Mouse (Mus musculus): Measurements from ENCODE around the gene Emc7. TPM values are rescaled to one million over a fixed set of nuclear protein-coding genes. Genes with fewer than 3 reads are reported as not detected.

Emc7 gene
- polyA plus RNA-seq, 3 experiments from 2014 or later, result 12.9 to 18.2 (median 13.3) TPM

DNA sequence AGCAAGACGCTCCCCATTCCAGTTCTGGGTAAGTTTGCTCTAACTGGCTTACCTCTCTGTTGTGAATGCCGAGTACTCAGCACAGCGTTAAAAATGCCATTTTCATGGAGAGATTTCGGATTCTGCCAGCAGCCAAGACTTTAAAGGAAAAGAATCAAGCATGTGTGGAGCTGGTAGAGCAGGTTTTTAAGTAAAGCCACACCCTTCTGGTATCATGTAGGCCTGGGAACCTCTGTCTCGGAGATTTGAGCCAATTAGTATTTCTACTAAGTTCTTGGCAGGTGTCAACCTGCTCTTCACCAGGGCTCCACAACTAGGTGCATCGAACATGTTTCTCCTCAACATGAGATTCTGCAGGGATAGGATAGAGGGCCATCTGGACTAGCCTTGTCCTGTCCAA lies 21.8 kb downstream of the Emc7 start:
- ATAC-seq, result no peak

DNA sequence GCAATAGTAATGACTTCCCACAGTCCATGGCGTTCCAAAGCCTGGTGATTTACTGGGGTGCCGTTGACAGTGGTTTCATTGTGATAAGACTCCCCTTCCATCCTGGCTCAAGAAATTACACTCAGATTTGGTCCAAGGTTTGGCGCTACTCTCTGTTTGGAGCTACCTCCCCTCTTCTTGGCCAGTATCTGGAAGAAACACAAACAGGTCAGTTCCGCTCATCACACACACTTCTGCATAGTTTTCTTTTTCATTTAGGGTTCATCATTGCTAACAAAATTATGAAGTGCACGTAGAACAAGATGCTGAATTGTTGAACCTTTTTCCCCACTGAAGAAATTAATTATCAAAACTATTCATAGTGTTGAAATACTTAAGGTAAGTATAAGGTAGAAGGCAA lies 25.9 kb downstream of the Emc7 start, which contains the start of gene Chrm5:
Gene Chrm5, minus strand, starts transcription at position 101 of the 400 bp plus-strand sequence.
- no peak for ATAC-seq

DNA sequence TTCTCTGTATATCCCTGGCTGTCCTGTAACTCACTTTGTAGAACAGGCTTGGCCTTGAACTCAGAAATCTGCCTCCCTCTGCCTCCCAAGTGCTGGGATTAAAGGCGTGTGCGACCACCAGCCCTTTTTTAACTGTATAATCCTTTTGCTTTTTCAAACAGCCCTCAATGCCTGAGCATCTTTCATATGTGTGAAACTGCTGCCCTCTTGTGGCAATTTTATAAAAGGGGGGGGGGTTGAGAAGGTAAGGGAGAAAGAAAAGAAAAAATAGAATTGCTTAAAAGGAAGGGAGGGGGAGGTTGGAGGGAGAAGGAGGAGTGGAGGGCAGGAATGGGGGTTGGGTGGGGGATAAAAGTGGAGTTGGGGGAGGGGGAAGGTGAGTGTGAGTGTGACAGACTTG lies 26.8 kb downstream of the Emc7 start:
- ATAC-seq, result peak; percentile 78

DNA sequence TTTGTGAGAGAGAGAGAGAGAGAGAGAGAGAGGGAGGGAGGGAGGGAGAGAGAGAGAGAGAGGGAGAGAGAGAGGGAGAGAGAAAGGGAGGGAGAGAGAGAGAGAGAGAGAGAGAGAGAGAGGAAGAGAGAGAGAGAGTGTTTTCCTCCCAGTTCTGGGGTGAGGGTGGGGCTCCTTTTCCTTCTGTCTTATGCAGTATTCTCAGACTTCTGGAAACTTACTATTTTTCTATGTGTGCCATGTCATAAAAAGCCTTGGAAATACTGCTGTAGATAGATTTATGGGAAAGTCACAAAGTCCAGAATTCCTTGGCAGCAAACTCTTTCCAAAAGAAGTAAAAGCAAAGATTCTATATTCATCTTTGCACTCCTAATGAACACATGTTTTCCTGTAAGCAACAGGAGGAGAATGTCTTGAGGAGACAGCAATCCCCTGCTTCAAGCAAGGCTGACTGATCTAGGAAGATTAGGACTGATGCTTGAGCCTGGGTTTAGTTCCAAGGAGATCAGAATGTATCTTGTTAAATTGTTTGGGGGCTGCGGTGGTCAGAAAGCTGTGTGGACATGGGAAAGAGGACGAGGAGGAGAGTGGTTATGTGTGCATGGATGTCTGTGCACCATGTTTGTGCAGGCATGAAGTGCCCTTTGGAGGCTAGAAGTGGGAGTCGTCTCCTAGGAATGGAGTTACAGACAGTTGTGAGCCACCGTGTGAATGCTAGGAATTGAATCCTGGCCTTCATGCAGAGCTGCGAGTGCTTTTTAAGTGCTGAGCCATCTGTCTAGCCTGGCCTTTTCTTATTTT lies 27.9 kb downstream of the Emc7 start:
- ATAC-seq, result no peak

DNA sequence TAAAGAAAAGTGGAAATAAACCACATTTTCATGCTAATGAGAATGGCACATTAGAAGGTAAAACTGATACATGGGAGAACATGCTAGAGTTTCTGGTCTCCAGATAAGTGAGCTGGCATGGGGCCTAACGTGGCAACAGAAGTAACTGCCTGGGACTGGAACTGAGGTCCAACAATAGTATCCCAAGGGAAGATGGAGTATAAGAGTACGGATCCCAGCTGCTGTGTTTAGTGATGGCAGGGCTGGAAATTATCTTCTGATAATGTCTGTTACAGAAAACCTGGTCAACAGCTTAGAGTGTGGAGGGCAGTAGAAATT lies 28.5 kb downstream of the Emc7 start:
- ATAC-seq, result no peak

DNA sequence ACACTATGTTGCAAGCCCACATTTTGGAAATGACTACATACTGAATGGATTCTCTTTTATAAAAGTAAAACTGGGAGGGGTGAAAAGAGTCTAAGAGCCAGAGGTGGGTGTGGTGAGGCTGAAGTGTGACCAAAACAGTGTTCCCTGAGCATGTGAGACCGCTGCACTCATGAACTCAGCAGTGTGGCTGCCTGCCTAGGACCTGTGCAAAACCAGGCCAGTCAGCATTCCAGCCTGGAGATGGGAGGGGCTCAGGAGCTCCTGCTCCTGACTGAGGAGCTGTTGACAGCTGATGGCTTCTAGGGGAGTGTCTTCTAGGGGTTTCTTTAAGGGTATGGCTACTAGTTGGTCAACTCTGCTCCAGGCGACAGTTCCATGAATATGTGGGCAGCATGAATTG lies 30.1 kb downstream of the Emc7 start:
- ATAC-seq, result no peak

DNA sequence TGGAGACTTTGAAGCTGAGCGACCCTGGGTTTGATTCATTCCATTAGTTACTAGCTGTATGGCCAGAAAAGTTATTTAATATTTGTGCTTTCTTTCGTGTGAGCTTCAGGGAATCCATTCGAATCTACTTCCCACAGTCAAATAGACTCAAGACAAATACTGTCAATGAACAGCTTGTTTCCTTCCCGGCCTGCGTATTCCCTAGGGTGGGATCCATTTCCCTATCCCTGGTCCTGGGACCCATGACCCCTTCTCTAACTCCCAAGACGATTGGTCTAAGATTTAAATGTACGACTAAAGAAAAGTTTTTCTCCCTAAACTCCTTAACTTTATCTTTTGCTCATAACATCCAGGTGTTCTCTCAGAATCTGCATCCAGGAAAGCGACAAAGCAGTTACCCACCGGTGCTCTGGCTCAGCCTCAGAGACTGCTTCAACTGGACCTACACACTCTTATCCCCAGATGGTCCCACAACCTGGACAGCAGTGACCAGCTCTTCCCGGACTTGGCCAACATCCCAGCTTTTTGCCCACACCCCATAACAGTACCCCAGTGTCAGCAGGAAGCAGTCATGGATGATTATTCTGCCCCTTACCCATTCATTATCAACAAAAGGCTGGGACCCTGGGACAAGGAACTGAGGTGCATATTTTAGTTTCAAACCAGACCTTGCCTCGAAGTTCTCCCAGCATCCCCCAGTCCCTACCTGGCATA lies 35.8 kb downstream of the Emc7 start:
- no peak for ATAC-seq

DNA sequence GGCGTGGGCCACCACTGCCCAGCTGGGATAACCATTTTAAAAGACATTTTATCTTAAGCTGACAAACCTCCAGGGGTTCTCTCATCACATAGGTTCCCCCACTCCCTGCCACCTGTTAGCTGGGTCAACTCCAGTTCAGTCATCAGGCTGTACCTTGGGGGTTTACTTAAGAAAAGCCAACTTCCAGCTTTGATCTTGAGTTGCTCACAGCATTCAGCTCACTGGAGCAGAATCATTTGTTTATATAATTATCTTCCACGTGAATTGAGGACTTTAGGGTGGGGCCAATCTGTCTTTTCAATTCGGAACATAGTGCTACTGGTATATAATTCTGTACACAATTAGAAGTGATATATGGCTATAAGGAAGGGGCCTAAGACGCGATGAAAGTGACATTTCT lies 36.8 kb downstream of the Emc7 start:
- ATAC-seq, result no peak

DNA sequence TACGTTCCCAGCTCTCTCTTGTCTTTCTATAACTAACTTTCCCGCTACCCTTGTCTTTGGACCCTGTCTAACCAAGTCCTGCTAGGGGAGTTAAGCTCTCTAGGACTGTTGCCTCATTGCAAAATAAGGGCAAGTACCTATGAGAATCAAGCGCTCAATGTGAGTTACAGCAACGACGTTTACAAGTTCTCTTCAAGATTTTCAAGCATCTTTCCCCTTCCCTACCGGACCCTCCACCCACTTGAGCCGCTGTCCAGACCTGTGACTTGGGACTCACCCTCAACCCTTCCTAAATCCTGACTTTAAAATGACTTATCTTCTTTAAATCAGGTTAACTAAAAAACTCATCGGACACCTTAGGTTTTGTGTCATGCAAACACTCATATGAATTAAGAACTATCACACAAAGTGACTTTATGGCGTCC lies 37.6 kb downstream of the Emc7 start:
- ATAC-seq, result peak; percentile 33

DNA sequence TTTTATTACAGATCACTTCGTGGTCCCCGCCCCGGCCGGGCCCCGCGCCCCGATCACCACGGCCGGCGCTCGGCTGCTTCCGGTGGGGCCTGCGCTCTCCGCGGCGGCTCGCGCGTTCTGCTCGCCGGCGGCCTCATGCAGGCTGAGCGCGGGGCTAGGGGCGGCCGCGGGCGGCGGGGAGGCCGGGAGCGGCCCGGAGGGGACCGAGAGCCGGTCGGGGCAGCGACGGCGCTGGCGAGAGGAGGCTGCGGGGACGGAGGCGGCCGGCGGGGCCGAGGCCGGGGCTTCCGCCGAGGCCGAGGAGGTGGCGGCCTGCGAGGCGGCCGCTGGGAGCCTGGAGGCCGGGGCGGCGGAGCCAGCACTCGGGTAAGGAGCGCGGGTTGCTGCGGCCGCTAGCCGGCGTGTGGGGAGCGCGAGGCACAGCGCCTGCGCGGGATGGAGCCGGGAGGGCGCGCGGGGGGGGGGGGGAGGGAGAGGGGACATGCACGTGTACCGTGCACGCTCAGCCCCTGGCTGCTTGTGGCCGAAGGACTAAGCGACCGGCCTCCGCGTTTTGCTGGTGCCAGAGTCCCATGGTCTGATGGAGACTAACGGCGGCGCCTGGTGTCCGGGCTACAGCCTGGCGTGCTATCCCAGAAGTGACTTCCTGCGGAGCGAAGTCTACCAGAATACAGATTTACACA lies 38.2 kb downstream of the Emc7 start, which contains the start of gene Aven:
Gene Aven, plus strand, starts transcription at position 109 of the 683 bp plus-strand sequence.
- peak; percentile 69 for ATAC-seq

DNA sequence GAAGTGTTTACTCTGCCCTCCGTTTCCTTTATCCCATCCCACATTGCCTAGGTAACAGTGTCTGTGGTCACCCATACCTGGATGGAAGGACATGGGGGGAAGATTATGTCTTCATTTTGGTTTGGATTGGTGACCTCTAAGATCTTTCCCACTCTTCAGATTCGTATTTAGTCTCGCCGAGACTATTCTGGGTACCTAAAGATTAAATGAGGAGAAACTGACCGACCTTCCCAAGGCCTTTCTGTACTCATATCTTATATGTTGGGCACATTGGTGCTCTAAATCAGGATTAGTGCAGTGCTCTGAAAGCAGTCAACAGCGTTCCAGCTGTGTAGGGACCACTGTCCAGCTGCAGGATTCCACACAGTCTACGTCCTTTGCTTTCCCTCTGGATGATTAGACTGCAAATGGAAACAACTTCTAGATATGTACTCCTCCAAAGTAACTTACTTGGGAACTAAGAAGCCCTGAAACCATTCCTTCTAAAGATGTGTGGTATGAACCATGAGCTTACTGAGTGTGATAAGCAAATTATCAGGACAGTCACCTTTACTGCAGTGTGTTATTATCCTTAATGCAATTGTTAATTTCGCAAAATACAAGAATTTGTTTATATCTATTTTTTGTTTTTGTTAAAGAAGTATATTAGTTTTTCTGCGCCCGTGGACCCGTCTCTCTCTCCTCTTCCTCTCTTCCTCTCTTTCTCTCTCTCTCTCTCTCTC lies 38.9 kb downstream of the Emc7 start:
- ATAC-seq, result peak; percentile 10

DNA sequence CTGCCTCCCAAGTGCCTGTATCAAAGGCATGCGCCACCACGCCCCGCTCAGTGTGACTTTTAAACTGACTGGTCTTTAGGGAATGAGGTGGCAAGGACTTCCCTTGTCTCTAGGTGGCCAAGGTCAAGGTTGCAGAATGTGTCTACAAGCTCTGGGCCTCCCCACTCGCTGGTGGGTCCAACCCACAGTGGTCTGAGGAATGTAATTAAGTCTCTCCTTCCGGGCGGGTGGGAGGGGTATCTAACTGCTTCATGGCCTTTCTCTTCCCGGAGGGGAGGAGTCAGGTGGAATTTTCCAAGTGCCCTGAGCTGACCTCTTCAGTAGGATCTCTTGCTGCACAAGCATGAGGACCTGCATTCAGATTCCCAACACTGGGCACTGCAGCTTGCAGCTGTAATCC lies 43.1 kb downstream of the Emc7 start:
- no peak for ATAC-seq

DNA sequence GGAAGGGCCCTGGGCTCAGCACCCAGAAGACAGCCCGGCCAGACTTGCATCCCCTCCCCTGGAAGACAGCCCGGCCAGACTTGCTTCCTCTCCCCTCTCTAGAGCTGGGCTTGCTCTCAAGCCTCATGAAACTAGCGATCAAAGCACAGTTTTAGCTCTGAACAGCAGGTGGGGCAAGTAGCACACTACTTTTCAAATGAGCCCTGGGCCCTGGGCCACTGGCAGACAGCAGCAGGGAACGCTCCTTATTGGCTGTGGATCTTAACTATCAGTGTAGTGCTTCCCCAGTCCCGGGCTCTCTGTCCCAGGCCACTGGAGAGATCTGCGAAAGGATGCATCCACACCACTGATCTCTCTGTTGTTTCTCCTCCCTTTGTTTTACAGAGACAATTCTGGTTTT lies 46.4 kb downstream of the Emc7 start:
- peak; percentile 96 for ATAC-seq

DNA sequence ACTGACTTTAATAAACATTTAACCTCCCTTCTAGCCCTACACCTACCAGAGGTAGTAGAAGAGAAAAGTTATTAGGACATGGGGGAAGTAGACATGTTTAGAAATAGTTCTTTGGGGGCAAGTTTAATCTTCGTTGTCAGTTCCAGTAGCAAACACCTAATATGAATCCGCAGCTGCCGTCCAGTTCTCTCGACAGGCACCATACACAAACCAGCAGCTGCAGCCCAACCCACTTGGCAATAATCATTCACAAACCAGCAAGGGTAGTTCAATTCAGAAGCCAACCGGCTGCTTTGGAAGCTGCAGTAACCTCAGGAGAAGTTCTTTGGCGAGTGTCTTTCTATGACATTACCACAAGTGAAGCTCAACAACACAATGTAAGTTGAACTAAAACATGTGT lies 49.2 kb downstream of the Emc7 start:
- no peak for ATAC-seq

DNA sequence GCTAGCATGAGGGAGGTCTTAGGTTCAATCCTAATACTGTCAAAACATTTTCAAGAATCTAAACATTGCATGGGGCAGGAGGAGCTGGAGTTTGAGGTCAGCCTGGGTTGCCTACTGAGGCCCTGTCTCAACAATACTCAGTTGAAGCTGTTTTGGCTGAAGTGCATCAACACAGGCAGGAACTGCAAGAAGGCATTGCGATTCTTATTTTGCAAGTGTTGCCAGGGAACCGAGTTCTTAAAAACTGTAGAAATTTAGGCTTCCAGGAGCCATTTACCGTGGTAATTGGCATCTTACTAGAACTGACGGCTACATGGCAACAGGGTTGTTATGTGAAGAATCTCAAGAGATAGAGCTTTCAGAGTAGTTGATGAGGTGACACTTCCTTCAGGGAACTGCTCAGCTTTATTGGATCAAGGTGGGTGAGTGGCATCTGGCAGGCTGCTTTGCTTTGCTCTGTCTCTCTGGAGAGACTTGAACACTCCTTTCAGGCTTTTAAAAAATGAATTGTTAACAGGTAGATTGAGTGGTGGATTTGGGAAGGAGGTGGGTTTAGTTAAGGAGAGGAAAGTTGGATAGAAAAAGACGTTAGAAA lies 52.1 kb downstream of the Emc7 start:
- ATAC-seq, result no peak

DNA sequence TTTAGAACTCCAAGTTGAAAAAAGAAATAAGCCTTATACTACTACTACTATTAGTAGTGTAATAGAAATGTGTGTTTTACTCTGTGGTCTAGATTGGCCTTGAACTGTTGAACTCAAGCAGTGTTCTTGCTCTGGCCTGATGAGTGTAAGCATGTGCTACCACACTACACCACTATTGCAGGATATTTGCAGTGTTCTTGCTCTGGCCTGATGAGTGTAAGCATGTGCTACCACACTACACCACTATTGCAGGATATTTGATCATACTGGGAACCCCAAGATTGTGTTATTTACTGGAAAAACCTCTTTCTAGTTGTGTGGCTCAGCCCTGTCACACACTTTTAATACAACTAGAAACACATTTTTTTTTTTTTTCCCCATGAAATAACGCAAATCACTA lies 52.6 kb downstream of the Emc7 start:
- peak; percentile 60 for ATAC-seq

DNA sequence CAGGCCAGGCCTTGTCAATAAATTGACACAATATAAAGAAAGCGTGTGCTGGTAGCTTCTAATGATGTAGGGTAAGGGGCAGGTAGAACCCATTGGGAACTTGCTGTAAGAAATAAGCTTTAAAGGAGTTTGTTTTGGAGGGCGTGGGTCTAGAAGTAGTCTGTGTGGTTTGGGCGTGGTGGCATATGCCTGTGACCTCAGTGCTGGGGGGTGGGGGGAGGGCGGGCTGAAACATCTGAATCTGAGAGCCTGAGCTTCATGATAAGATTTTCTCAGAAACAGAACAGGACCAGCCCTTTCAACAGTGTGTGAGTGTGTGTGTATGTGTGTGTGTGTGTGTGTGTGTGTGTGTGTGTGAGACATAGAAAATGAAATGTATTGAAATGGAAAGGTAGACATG lies 55.3 kb downstream of the Emc7 start:
- peak; percentile 78 for ATAC-seq

DNA sequence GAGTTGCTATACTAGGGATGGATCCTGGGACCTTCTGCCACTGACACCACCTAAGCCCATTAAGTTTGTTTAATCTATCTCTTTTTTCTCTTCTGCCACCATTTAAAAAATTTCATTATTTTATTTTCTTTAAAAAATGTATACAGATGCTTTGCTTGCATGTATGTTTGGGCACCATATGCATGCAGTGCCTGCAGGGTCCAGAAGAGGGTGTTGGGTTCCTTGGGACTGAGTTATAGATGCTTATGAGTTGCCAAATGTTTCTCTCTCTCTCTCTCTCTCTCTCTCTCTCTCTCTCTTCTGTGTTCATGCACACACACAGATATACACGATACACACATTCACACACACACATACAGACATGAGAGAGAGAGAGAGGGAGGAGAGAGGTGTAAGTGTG lies 58.2 kb downstream of the Emc7 start:
- ATAC-seq, result peak; percentile 30

DNA sequence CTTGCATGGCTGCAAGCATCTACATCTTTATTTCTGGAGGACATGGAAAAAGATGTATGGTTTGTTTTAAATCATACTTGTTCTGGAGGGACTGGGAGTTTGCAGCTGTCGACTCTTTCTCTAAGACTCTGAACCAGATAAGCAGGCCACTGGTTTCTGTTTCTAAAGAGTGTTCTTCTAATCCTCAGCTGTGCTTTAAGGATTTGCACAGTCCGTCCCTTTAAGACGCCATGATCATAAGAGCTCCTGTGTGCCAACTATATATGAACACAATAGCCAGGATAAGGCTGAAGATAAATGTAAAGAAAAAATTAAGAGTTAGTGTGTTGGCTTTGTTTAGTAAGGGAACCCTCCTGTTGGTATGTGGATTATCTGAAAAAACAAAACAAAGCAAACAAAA lies 61.9 kb downstream of the Emc7 start:
- ATAC-seq, result peak; percentile 12

DNA sequence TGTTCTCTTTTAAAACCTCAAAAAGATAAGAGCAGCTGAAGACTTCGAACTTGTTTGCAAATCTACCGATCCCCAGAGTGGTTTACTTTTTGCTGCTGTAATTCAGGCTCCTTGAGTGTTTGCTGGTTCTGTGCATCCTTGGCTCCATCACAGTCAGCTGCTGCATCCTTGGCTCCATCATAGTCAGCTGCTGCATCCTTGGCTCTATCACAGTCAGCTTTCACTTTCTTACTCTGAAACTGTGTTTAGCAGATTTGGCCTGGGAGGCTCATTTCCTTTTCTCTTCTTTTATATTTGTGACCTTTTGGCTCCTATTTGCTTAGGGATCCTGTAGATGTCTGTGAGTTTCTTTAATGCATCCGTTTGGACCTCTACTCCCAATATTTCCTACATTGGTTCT lies 62.4 kb downstream of the Emc7 start:
- ATAC-seq, result peak; percentile 66

DNA sequence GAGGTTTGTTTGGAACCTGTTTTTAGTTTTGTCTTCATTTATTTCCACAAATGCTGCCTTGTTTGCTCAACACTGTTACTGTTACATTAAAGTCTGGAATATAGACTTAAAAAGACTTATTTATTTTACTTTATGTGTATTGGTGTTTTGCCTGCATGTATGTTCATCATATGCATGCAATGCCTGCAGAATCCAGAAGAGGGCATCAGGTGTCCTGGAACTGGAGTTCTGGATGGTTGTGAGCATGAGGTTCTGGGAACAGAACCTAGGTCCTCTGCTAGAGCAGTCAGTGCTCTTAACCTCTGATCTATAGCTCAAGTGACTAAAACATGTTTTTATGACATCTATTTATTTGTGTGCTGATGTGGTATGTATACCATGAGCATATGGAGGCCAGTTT lies 63.7 kb downstream of the Emc7 start:
- ATAC-seq, result no peak
